In the genomic region with DNA sequence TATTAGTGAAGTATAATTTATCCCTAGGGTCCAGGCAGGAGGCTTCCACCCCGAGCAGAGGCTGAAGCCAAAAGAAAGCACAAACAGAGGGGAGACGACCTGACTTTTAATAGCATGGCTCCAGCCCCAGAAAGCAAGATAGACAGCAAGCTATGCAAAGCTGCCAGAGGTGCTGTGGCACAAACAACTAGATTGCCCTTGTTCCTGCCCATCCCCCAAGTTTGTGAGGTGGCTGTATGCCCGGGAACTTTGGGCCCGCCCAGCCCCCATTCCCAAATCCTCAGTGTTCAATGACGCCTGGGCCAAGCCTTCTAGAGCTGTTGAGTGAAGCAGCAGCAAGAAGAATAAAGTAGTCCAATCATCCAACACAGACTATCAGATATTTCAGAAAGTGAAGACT, we compare ENCODE assay signal across 10 mouse cellular contexts. TPM values are rescaled to one million over a fixed set of nuclear protein-coding genes. Genes with fewer than 3 reads are reported as not detected.
DNase-seq lines count a peak whose midpoint lies in the region; ATAC-seq and TF ChIP-seq lines count a peak whose summit lies in the region.
"Had no signal": no experiment of that assay in that cellular context is flagged by ENCODE, and none has a peak within 500 bp of the region (broad histone marks: within the 10 kb centered on the region; RNA-seq: fewer than 3 reads in every experiment).

No protein-coding gene starts in this region.

- no peak overlapping the region for H3K4me3 ChIP-seq in kidney, postnatal 0 days (replicated peaks; ENCODE audit: low read depth, low read length)
- no peak overlapping the region for H3K4me3 ChIP-seq in myocyte
- no peak overlapping the region for H3K4me3 ChIP-seq in midbrain, embryonic 13.5 days (replicated peaks)
- H3K4me3 ChIP-seq in forebrain, embryonic 14.5 days (ENCODE audit: low read depth, low read length) = no peak overlapping the region

- H3K4me2 ChIP-seq in kidney, postnatal 0 days (ENCODE audit: low read length) = peak overlapping the region; percentile 0; the same call in 1 of the 2 replicates
- H3K4me2 ChIP-seq in myocyte (ENCODE audit: low read depth) = peak overlapping the region; percentile 95
- H3K4me2 ChIP-seq in midbrain, embryonic 13.5 days (replicated peaks) = no peak overlapping the region
- no peak overlapping the region for H3K4me2 ChIP-seq in forebrain, embryonic 14.5 days (ENCODE audit: low read length)

- no peak for ATAC-seq in kidney, postnatal 0 days (replicated peaks; ENCODE audit: low FRiP score, low read depth)
- no peak for ATAC-seq in midbrain, embryonic 13.5 days
- ATAC-seq in forebrain, embryonic 14.5 days = no peak

- peaks cover 19% of the 10 kb centered on the region for H3K4me1 ChIP-seq in kidney, postnatal 0 days (replicated peaks; ENCODE audit: insufficient read depth, low read length)
- peaks cover 54% of the 10 kb centered on the region for H3K4me1 ChIP-seq in midbrain, embryonic 13.5 days (replicated peaks)
- peaks cover 22% of the 10 kb centered on the region for H3K4me1 ChIP-seq in forebrain, embryonic 14.5 days (ENCODE audit: control insufficient read depth, insufficient read depth, low read length)

- H3ac ChIP-seq in myocyte (ENCODE audit: control insufficient read depth, insufficient read length) = no peak overlapping the region

- 61% methylated on average over 5 of the region's 5 CpGs for WGBS in kidney, postnatal 0 days
- 75% methylated on average over 5 of the region's 5 CpGs for WGBS in midbrain, embryonic 13.5 days
- 83% methylated on average over 5 of the region's 5 CpGs for WGBS in forebrain, embryonic 14.5 days

- peaks cover 28% of the 10 kb centered on the region for H3K36me3 ChIP-seq in kidney, postnatal 0 days (ENCODE audit: insufficient read depth, low read length)
- H3K36me3 ChIP-seq in myocyte (ENCODE audit: control insufficient read depth, insufficient read depth) = peaks cover 22% of the 10 kb centered on the region
- H3K36me3 ChIP-seq in midbrain, embryonic 13.5 days = peaks cover 42% of the 10 kb centered on the region
- H3K36me3 ChIP-seq in forebrain, embryonic 14.5 days (ENCODE audit: control insufficient read depth, insufficient read depth, low read length) = peaks cover 41% of the 10 kb centered on the region

- TF ChIP-seq POLR2A in myocyte (IDR thresholded peaks at IDR 0.05; ENCODE audit: insufficient read length, low read depth) = no peak

- no peak overlapping the region for H3K9ac ChIP-seq in kidney, postnatal 0 days (ENCODE audit: low read depth, low read length)
- H3K9ac ChIP-seq in midbrain, embryonic 13.5 days (replicated peaks) = no peak overlapping the region
- no peak overlapping the region for H3K9ac ChIP-seq in forebrain, embryonic 14.5 days (ENCODE audit: low read length)

- TF ChIP-seq CTCF in kidney, postnatal 0 days (IDR thresholded peaks at IDR 0.05; ENCODE audit: low read depth) = no peak

- H3K27ac ChIP-seq in kidney, postnatal 0 days = peak overlapping the region; percentile 85
- no peak overlapping the region for H3K27ac ChIP-seq in midbrain, embryonic 13.5 days
- no peak overlapping the region for H3K27ac ChIP-seq in forebrain, embryonic 14.5 days (ENCODE audit: low read depth, low read length)

- H3K9me3 ChIP-seq in kidney, postnatal 0 days (replicated peaks; ENCODE audit: low read length) = no peaks in the 10 kb centered on the region
- H3K9me3 ChIP-seq in midbrain, embryonic 13.5 days = no peaks in the 10 kb centered on the region
- H3K9me3 ChIP-seq in forebrain, embryonic 14.5 days (replicated peaks; ENCODE audit: control insufficient read depth, low read length) = no peaks in the 10 kb centered on the region

- peaks cover 10% of the 10 kb centered on the region; the same call in 1 of the 2 replicates for H3K27me3 ChIP-seq in kidney, postnatal 0 days (ENCODE audit: insufficient read depth, low read length)
- no peaks in the 10 kb centered on the region for H3K27me3 ChIP-seq in myocyte (ENCODE audit: control insufficient read depth, insufficient read depth, insufficient read length)
- peaks cover 43% of the 10 kb centered on the region for H3K27me3 ChIP-seq in midbrain, embryonic 13.5 days
- peaks cover 19% of the 10 kb centered on the region for H3K27me3 ChIP-seq in forebrain, embryonic 14.5 days (replicated peaks; ENCODE audit: control insufficient read depth, insufficient read depth, low read length)
- H3K27me3 ChIP-seq: Patski had no signal

- peaks cover 46% of the 10 kb centered on the region for H3K79me2 ChIP-seq in myocyte (ENCODE audit: control insufficient read depth, insufficient read depth)

- peak; percentile 55 for DNase-seq in layer of hippocampus, adult 11-12 months (ENCODE audit: low spot score)
- no peak for DNase-seq in layer of hippocampus, adult 9-11 months
- peak; percentile 50 to 53 for DNase-seq in cerebellum, postnatal 14 days
- no peak for DNase-seq in kidney, postnatal 0 days (ENCODE audit: low spot score)
- no peak for DNase-seq in urinary bladder, postnatal 25 days (ENCODE audit: low spot score)
- no peak for DNase-seq in forebrain, embryonic 14.5 days (ENCODE audit: low spot score)

TF ChIP-seq in myocyte, 11 proteins besides CTCF, POLR2A, EP300 and RAD21:
- TF ChIP-seq POLR2AphosphoS2 (IDR thresholded peaks at IDR 0.05; ENCODE audit: insufficient read length, low read depth) (no peak), USF1 (IDR thresholded peaks at IDR 0.05; ENCODE audit: low read depth) (no peak), CEBPB (IDR thresholded peaks at IDR 0.05; ENCODE audit: insufficient read depth, poor library complexity, severe bottlenecking) (no peak), MYOD1 (IDR thresholded peaks at IDR 0.05; ENCODE audit: control insufficient read depth in 1 of 3, insufficient read length in 2 of 3, low read depth in 2 of 3) (no peak), MAX (IDR thresholded peaks at IDR 0.05; ENCODE audit: low read depth) (no peak), MYOG (IDR thresholded peaks at IDR 0.05; ENCODE audit: control insufficient read depth in 1 of 3, insufficient read depth in 1 of 3, insufficient read length in 2 of 3, low read depth in 2 of 3) (no peak), TCF12 (IDR thresholded peaks at IDR 0.05; ENCODE audit: insufficient read depth, poor library complexity, severe bottlenecking) (no peak), REST (IDR thresholded peaks at IDR 0.05; ENCODE audit: insufficient read depth, insufficient read length) (no peak), SRF (IDR thresholded peaks at IDR 0.05; ENCODE audit: control insufficient read depth, insufficient read length, low read depth) (no peak), E2F4 (IDR thresholded peaks at IDR 0.05; ENCODE audit: insufficient read depth) (no peak)

RNA-seq across cellular contexts. Expression of gene Stk16, which starts 4.2 kb away (rescaled TPM):
- polyA plus RNA-seq in kidney, postnatal 0 days (2015; fragmentation: Nextera tagmentation; extraction: Ambion mirVana) = 114 and 122 TPM in 2 replicates
- 86.4 TPM for polyA plus RNA-seq in myocyte (2012; fragmentation: generic; extraction: Trizol)
- polyA plus RNA-seq in midbrain, embryonic 13.5 days (2015; fragmentation: Nextera tagmentation; extraction: Ambion mirVana) = 137 and 152 TPM in 2 replicates
- polyA plus RNA-seq in forebrain, embryonic 14.5 days (2014; fragmentation: Nextera tagmentation; extraction: Ambion mirVana) = 116 and 130 TPM in 2 replicates

RNA-seq across cellular contexts. Expression of gene Glb1l, which starts 4.3 kb away (rescaled TPM):
- 47.4 and 47.6 TPM in 2 replicates for polyA plus RNA-seq in kidney, postnatal 0 days (2015; fragmentation: Nextera tagmentation; extraction: Ambion mirVana)
- 2.0 TPM for polyA plus RNA-seq in myocyte (2012; fragmentation: generic; extraction: Trizol)
- 24.3 and 24.9 TPM in 2 replicates for polyA plus RNA-seq in midbrain, embryonic 13.5 days (2015; fragmentation: Nextera tagmentation; extraction: Ambion mirVana)
- 13.0 and 14.3 TPM in 2 replicates for polyA plus RNA-seq in forebrain, embryonic 14.5 days (2014; fragmentation: Nextera tagmentation; extraction: Ambion mirVana)

RNA-seq across cellular contexts. Expression of gene Tuba4a, which starts 4.8 kb away (rescaled TPM):
- 171 and 200 TPM in 2 replicates for polyA plus RNA-seq in kidney, postnatal 0 days (2015; fragmentation: Nextera tagmentation; extraction: Ambion mirVana)
- polyA plus RNA-seq in myocyte (2012; fragmentation: generic; extraction: Trizol) = 210 TPM
- 3.9 and 5.3 TPM in 2 replicates for polyA plus RNA-seq in midbrain, embryonic 13.5 days (2015; fragmentation: Nextera tagmentation; extraction: Ambion mirVana)
- polyA plus RNA-seq in forebrain, embryonic 14.5 days (2014; fragmentation: Nextera tagmentation; extraction: Ambion mirVana) = 14.3 and 21.3 TPM in 2 replicates

RNA-seq across cellular contexts. Expression of gene A630095N17Rik, which starts 17.0 kb away (rescaled TPM):
- polyA plus RNA-seq in kidney, postnatal 0 days (2015; fragmentation: Nextera tagmentation; extraction: Ambion mirVana) = 0.18 TPM in 1 of 2 replicates, not detected in the other
- 0.11 TPM for polyA plus RNA-seq in myocyte (2012; fragmentation: generic; extraction: Trizol)
- polyA plus RNA-seq in midbrain, embryonic 13.5 days (2015; fragmentation: Nextera tagmentation; extraction: Ambion mirVana) = not detected in 2 replicates
- polyA plus RNA-seq in forebrain, embryonic 14.5 days (2014; fragmentation: Nextera tagmentation; extraction: Ambion mirVana) = not detected in 2 replicates
- polyA plus RNA-seq: limb, embryonic 11.5 days had no signal

RNA-seq across cellular contexts. Expression of gene Dnajb2, which starts 21.3 kb away (rescaled TPM):
- 30.4 and 31.3 TPM in 2 replicates for polyA plus RNA-seq in kidney, postnatal 0 days (2015; fragmentation: Nextera tagmentation; extraction: Ambion mirVana)
- polyA plus RNA-seq in myocyte (2012; fragmentation: generic; extraction: Trizol) = 54.1 TPM
- 47.6 and 56.7 TPM in 2 replicates for polyA plus RNA-seq in midbrain, embryonic 13.5 days (2015; fragmentation: Nextera tagmentation; extraction: Ambion mirVana)
- 21.5 and 24.3 TPM in 2 replicates for polyA plus RNA-seq in forebrain, embryonic 14.5 days (2014; fragmentation: Nextera tagmentation; extraction: Ambion mirVana)

Comparison
In these comparisons a context has a peak if more than half of its experiments do, and no peak if none do; other contexts are left out.
1. DNase-seq: peak in layer of hippocampus, adult 11-12 months (single experiment) and cerebellum, postnatal 14 days (2 of 2); none in layer of hippocampus, adult 9-11 months (single experiment), kidney, postnatal 0 days (single experiment), urinary bladder, postnatal 25 days (single experiment) and forebrain, embryonic 14.5 days (single experiment).
2. H3K4me2 ChIP-seq: peak in kidney, postnatal 0 days (single experiment) and myocyte (single experiment); none in midbrain, embryonic 13.5 days (single experiment) and forebrain, embryonic 14.5 days (single experiment).